Mouse (Mus musculus) thymus, postnatal 14 days (tissue): Measurements from ENCODE around the gene Ntf5.

Experiments
- DNase-seq: peaks from one replicate; pipeline ENCODE4 v3.0.0; 2021

Gene Ntf5

GRCm38 (mm10) chr7:45405091-45406075 is 8.1 kb upstream of the Ntf5 start, which contains the start of gene Kcna7:
Kcna7 (plus strand) TSS chr7:45405653.
- peak; percentile 82 for DNase-seq

GRCm38 (mm10) chr7:45406157-45407156 is 7.0 kb upstream of the Ntf5 start:
- DNase-seq = no peak

- no peak for DNase-seq
These were observed 5.7 kb upstream of the Ntf5 start for GRCm38 (mm10) chr7:45407836-45408235.

GRCm38 (mm10) chr7:45408351-45408750 is 5.1 kb upstream of the Ntf5 start:
- DNase-seq = no peak

- no peak for DNase-seq
These were observed 4.5 kb upstream of the Ntf5 start for GRCm38 (mm10) chr7:45408949-45409348.

GRCm38 (mm10) chr7:45409497-45410163 is 3.9 kb upstream of the Ntf5 start:
- DNase-seq = no peak

GRCm38 (mm10) chr7:45412421-45412820 is 1.1 kb upstream of the Ntf5 start:
- no peak for DNase-seq

- DNase-seq = no peak
These were observed 607 bp downstream of the Ntf5 start for GRCm38 (mm10) chr7:45413864-45414739.

- DNase-seq = no peak
These were observed 1.3 kb downstream of the Ntf5 start for GRCm38 (mm10) chr7:45414740-45415224.

- no peak for DNase-seq
These were observed 2.1 kb downstream of the Ntf5 start for GRCm38 (mm10) chr7:45415636-45416035.

- no peak for DNase-seq
These were observed 4.5 kb downstream of the Ntf5 start for GRCm38 (mm10) chr7:45417962-45418492.

GRCm38 (mm10) chr7:45419859-45420614 is 6.5 kb downstream of the Ntf5 start:
- no peak for DNase-seq

- DNase-seq = no peak
These were observed 7.1 kb downstream of the Ntf5 start, which contains the start of gene Lhb for GRCm38 (mm10) chr7:45420615-45420919. Lhb (plus strand) TSS chr7:45420820.

GRCm38 (mm10) chr7:45421194-45421593 is 7.7 kb downstream of the Ntf5 start:
- no peak for DNase-seq

- no peak for DNase-seq
These were observed 13.1 kb downstream of the Ntf5 start for GRCm38 (mm10) chr7:45426556-45426955.

GRCm38 (mm10) chr7:45433835-45434202 is 20.3 kb downstream of the Ntf5 start:
- no peak for DNase-seq

- peak; percentile 100 for DNase-seq
These were observed 20.9 kb downstream of the Ntf5 start, which contains the start of gene Gys1 for GRCm38 (mm10) chr7:45434203-45435015. Gys1 (plus strand) TSS chr7:45434844.

GRCm38 (mm10) chr7:45435038-45435437 is 21.5 kb downstream of the Ntf5 start:
- no peak for DNase-seq

GRCm38 (mm10) chr7:45436444-45436843 is 22.9 kb downstream of the Ntf5 start:
- no peak for DNase-seq

- no peak for DNase-seq
These were observed 23.6 kb downstream of the Ntf5 start for GRCm38 (mm10) chr7:45437046-45437445.
